Mouse (Mus musculus) CH12.LX (cell line): ENCODE data around the gene Kcnb1. TPM values are rescaled to one million over a fixed set of nuclear protein-coding genes. Genes with fewer than 3 reads are reported as not detected.

Source experiments
- DNase-seq: peaks from one replicate; pipeline ENCODE4 v3.0.0-alpha.2; 2013; ENCODE audit errors: extremely low read depth
- H3K27ac ChIP-seq: 2 replicates; pipeline ENCODE4 v1.5.1; 2012; ENCODE audit warnings: low read depth, mild to moderate bottlenecking, control low read depth, moderate library complexity; ENCODE audit not compliant: insufficient read depth
- H3K27me3 ChIP-seq: replicated peaks from 2 replicates; pipeline ENCODE3; 2012; ENCODE audit warnings: inconsistent platforms
- H3K36me3 ChIP-seq, 2 experiments: replicated peaks in 1 of 2; 2 replicates each; pipeline versions ENCODE3 to v1.6.1; 2012; ENCODE audit warnings: inconsistent platforms in 1 of 2, low read length in 1 of 2, mild to moderate bottlenecking in 1 of 2, mixed read lengths in 1 of 2, moderate library complexity in 1 of 2; ENCODE audit not compliant: control insufficient read depth in 1 of 2, insufficient read depth in 1 of 2
- H3K4me1 ChIP-seq, 2 experiments: 2 replicates each; pipeline ENCODE4 v1.6.1; 2012; ENCODE audit warnings: inconsistent platforms in 1 of 2, moderate library complexity in 1 of 2; ENCODE audit not compliant: insufficient read depth in 2 of 2, control insufficient read depth in 1 of 2
- H3K4me2 ChIP-seq: 2 replicates; pipeline ENCODE4 v1.6.1; 2012; ENCODE audit warnings: low read depth, mild to moderate bottlenecking, control low read depth; ENCODE audit not compliant: poor library complexity, insufficient read depth, severe bottlenecking
- H3K4me3 ChIP-seq, 3 experiments: fragments of 150-350 bp in 1 of 3; sonication (generic) in 1 of 3; replicated peaks in 1 of 3; 2 replicates each; pipeline versions ENCODE3 to v1.5.1; 2011 to 2012; ENCODE audit warnings: low read depth in 2 of 3, low read length in 2 of 3, mild to moderate bottlenecking in 2 of 3, moderate library complexity in 2 of 3, control low read depth in 1 of 3, improper control_type of control experiment in 1 of 3, inconsistent platforms in 1 of 3, mixed read lengths in 1 of 3; ENCODE audit not compliant: poor library complexity in 1 of 3
- H3K79me2 ChIP-seq: replicated peaks from 2 replicates; pipeline ENCODE4 v1.6.1; 2012; ENCODE audit warnings: mild to moderate bottlenecking, moderate library complexity; ENCODE audit not compliant: control insufficient read depth, poor library complexity, insufficient read depth, severe bottlenecking; ENCODE audit errors: extremely low read depth
- H3K9ac ChIP-seq: 2 replicates; pipeline ENCODE4 v1.6.1; 2012; ENCODE audit warnings: low read depth, mild to moderate bottlenecking, control low read depth, moderate library complexity; ENCODE audit not compliant: insufficient read depth
- H3K9me3 ChIP-seq: replicated peaks from 2 replicates; pipeline ENCODE3; 2012; ENCODE audit warnings: low read length, inconsistent platforms, mixed read lengths
- CHD1 ChIP-seq: IDR thresholded peaks from 2 replicates; pipeline ENCODE4 v1.6.1; 2012; ENCODE audit warnings: low read depth, low read length, improper control_type of control experiment, inconsistent platforms
- CHD2 ChIP-seq: IDR thresholded peaks from 2 replicates; pipeline ENCODE4 v1.6.1; 2011; ENCODE audit warnings: low read length, improper control_type of control experiment
- ETS1 ChIP-seq: conservative IDR thresholded peaks from 2 replicates; pipeline ENCODE4 v1.6.1; 2012; ENCODE audit warnings: low read depth, mild to moderate bottlenecking, inconsistent platforms, low read length, improper control_type of control experiment, moderate library complexity
- JUN ChIP-seq: IDR thresholded peaks from 2 replicates; pipeline ENCODE4 v1.6.1; 2011; ENCODE audit warnings: low read depth, mild to moderate bottlenecking, low read length, improper control_type of control experiment, moderate library complexity; ENCODE audit not compliant: insufficient read depth
- MAFK ChIP-seq: IDR thresholded peaks from 2 replicates; pipeline ENCODE4 v1.6.1; 2011; ENCODE audit warnings: low read length, improper control_type of control experiment; ENCODE audit not compliant: insufficient replicate concordance
- MYC ChIP-seq: IDR thresholded peaks from 2 replicates; pipeline ENCODE4 v1.6.1; 2011; ENCODE audit warnings: low read depth, mild to moderate bottlenecking, improper control_type of control experiment, low read length
- POLR2A ChIP-seq: IDR thresholded peaks from 2 replicates; pipeline ENCODE4 v1.6.1; 2011; ENCODE audit warnings: low read depth, mild to moderate bottlenecking, improper control_type of control experiment, low read length
- POLR2AphosphoS2 ChIP-seq: IDR thresholded peaks from 2 replicates; pipeline ENCODE4 v1.6.1; 2011; ENCODE audit warnings: low read depth, low read length, improper control_type of control experiment
- RCOR1 ChIP-seq: conservative IDR thresholded peaks from 2 replicates; pipeline ENCODE4 v1.6.1; 2012; ENCODE audit warnings: low read depth, mild to moderate bottlenecking, inconsistent platforms, low read length, improper control_type of control experiment
- TBP ChIP-seq: conservative IDR thresholded peaks from 2 replicates; pipeline ENCODE4 v1.6.1; 2011; ENCODE audit warnings: low read depth, low read length, improper control_type of control experiment
- TCF12 ChIP-seq: IDR thresholded peaks from 2 replicates; pipeline ENCODE4 v1.6.1; 2014; ENCODE audit warnings: low read depth, mild to moderate bottlenecking, inconsistent platforms, low read length, improper control_type of control experiment
- USF1 ChIP-seq: IDR thresholded peaks from 2 replicates; pipeline ENCODE4 v1.6.1; 2014; ENCODE audit warnings: low read depth, mild to moderate bottlenecking, inconsistent platforms, low read length, improper control_type of control experiment
- USF2 ChIP-seq: conservative IDR thresholded peaks from 2 replicates; pipeline ENCODE4 v1.6.1; 2011; ENCODE audit warnings: low read depth, low read length, improper control_type of control experiment
- ZC3H11A ChIP-seq: IDR thresholded peaks from 2 replicates; pipeline ENCODE4 v1.6.1; 2012; ENCODE audit warnings: low read depth, mild to moderate bottlenecking, inconsistent platforms, low read length, improper control_type of control experiment
- ZMIZ1 ChIP-seq: IDR thresholded peaks from 2 replicates; pipeline ENCODE4 v1.6.1; 2012; ENCODE audit warnings: low read depth, mild to moderate bottlenecking, inconsistent platforms, low read length, improper control_type of control experiment
- dilution Hi-C: fragments of 300-500 bp; cut with MboI; formaldehyde crosslinking; loops from 2 replicates; pipeline ENCODE4 v1.14.3; 2020; ENCODE audit warnings: low sequenced_read_pairs; ENCODE audit not compliant: extremely low pct_unique_long_range_greater_than_20kb, extremely low pct_ligation_motif_present
- in situ Hi-C: fragments of 300-500 bp; cut with MboI; formaldehyde crosslinking; loops from 3 replicates; pipeline ENCODE4 v1.14.3; 2019; ENCODE audit warnings: low sequenced_read_pairs, low pct_ligation_motif_present, low pct_unique_long_range_greater_than_20kb, mixed read lengths
- polyA plus RNA-seq: library from polyadenylated mRNA; unstranded; fragments of >175 nt; gene quantifications from 2 replicates; pipeline ENCODE4 v1.2.1, GENCODE M21; 2012; ENCODE audit warnings: low read depth; ENCODE audit not compliant: insufficient read length
- total RNA-seq, 2 experiments: library from RNA; depleted of rRNA; stranded (reverse); fragments of 300-350 nt in 1 of 2; fragments of >200 nt in 1 of 2; gene quantifications; 2 replicates each; pipeline ENCODE4 v1.2.3; 2012 to 2014

Kcnb1 gene
- total and polyA plus RNA-seq, 3 experiments: 2.5 to 6.6 (median 5.1) TPM

GRCm38 (mm10) chr2:167212089-167212488 lies 22.1 kb upstream of the Kcnb1 start:
- in situ Hi-C loops: loop anchor here (5.0 kb wide), 1 partner anchor 140 kb away; no protein-coding TSS in a partner anchor
- H3K36me3 ChIP-seq: peaks cover 5 to 94% of the 10 kb centered on the region in 2 experiments
- H3K27ac ChIP-seq: no peak overlapping the region
- H3K9ac ChIP-seq: no peak overlapping the region
- H3K27me3 ChIP-seq: peaks cover 9% of the 10 kb centered on the region
- peaks cover 0 to 5% of the 10 kb centered on the region in 2 experiments; a peak in 1 of 4 replicates for H3K4me1 ChIP-seq
- DNase-seq: no peak
- H3K79me2 ChIP-seq: no peaks in the 10 kb centered on the region
- no peak overlapping the region for H3K4me3 ChIP-seq
- TF ChIP-seq POLR2AphosphoS2 (no peak), ZC3H11A (no peak)
- dilution Hi-C loops: no loop called here
- H3K9me3 ChIP-seq: peaks cover 15% of the 10 kb centered on the region
- no peak overlapping the region for H3K4me2 ChIP-seq

GRCm38 (mm10) chr2:167209900-167210299 lies 19.9 kb upstream of the Kcnb1 start:
- no peak overlapping the region for H3K27ac ChIP-seq
- no peaks in the 10 kb centered on the region for H3K4me1 ChIP-seq
- peaks cover 12% of the 10 kb centered on the region for H3K27me3 ChIP-seq
- H3K4me3 ChIP-seq: no peak overlapping the region
- no peaks in the 10 kb centered on the region for H3K79me2 ChIP-seq
- no peak overlapping the region for H3K4me2 ChIP-seq
- DNase-seq: no peak
- H3K9me3 ChIP-seq: peaks cover 15% of the 10 kb centered on the region
- H3K9ac ChIP-seq: no peak overlapping the region
- in situ Hi-C loops (loop anchor here (5.0 kb wide), 1 partner anchor 138 kb away; no protein-coding TSS in a partner anchor), dilution Hi-C loops (no loop called here)
- H3K36me3 ChIP-seq: peaks cover 5 to 92% of the 10 kb centered on the region in 2 experiments
- TF ChIP-seq TBP (no peak), USF1 (no peak), CHD2 (no peak), JUN (no peak), ZMIZ1 (no peak)

GRCm38 (mm10) chr2:167208984-167209383 lies 19.0 kb upstream of the Kcnb1 start:
- Histone ChIP-seq H3K27ac (no peak overlapping the region), H3K36me3 (peaks cover 5 to 90% of the 10 kb centered on the region in 2 experiments), H3K79me2 (no peaks in the 10 kb centered on the region), H3K9ac (no peak overlapping the region), H3K9me3 (peaks cover 11% of the 10 kb centered on the region), H3K4me1 (peaks cover 0 to 7% of the 10 kb centered on the region in 2 experiments; a peak in 2 of 4 replicates), H3K4me2 (no peak overlapping the region), H3K4me3 (no peak overlapping the region), H3K27me3 (peaks cover 12% of the 10 kb centered on the region)
- in situ Hi-C loops (no loop called here), dilution Hi-C loops (no loop called here)
- DNase-seq: no peak
- TF ChIP-seq POLR2A (no peak), ETS1 (no peak), MAFK (no peak), POLR2AphosphoS2 (no peak), MYC (no peak), ZC3H11A (no peak), TCF12 (no peak), CHD1 (no peak), USF2 (no peak), JUN (no peak), RCOR1 (no peak)
